ENCODE assay signal across 9 mouse cellular contexts in genomic region chr2:159163985-159164384, GRCm38 (mm10).
DNase-seq lines count a peak whose midpoint lies in the region; ATAC-seq and TF ChIP-seq lines count a peak whose summit lies in the region.
"Had no signal": no experiment of that assay in that cellular context is flagged by ENCODE, and none has a peak within 500 bp of the region (broad histone marks: within the 10 kb centered on the region; RNA-seq: fewer than 3 reads in every experiment).

No protein-coding gene starts in this region.

- H3K4me2 ChIP-seq in forebrain, embryonic 14.5 days (ENCODE audit: low read length) = no peak overlapping the region
- no peak overlapping the region for H3K4me2 ChIP-seq in forebrain, embryonic 13.5 days
- H3K4me2 ChIP-seq in lung, embryonic 16.5 days (ENCODE audit: low read depth, low read length) = no peak overlapping the region
- H3K4me2 ChIP-seq: heart, embryonic 15.5 days had no signal

- TF ChIP-seq CTCF in testis, adult 2 months (IDR thresholded peaks at IDR 0.05; ENCODE audit: control insufficient read depth, insufficient read depth, insufficient replicate concordance, low read depth, low read length) = peak; percentile 91

- TF ChIP-seq POLR2A in testis, adult 2 months (IDR thresholded peaks at IDR 0.05; ENCODE audit: control insufficient read depth, low read depth, low read length) = no peak

- no peak overlapping the region for H3K9ac ChIP-seq in forebrain, embryonic 14.5 days (ENCODE audit: low read length)
- H3K9ac ChIP-seq in forebrain, embryonic 13.5 days = no peak overlapping the region
- no peak overlapping the region for H3K9ac ChIP-seq in lung, embryonic 16.5 days (ENCODE audit: low read length)
- H3K9ac ChIP-seq: heart, embryonic 15.5 days had no signal

- no peaks in the 10 kb centered on the region for H3K4me1 ChIP-seq in forebrain, embryonic 14.5 days (ENCODE audit: control insufficient read depth, insufficient read depth, low read length)
- no peaks in the 10 kb centered on the region for H3K4me1 ChIP-seq in forebrain, embryonic 13.5 days
- no peaks in the 10 kb centered on the region; the same call in 1 of the 2 replicates for H3K4me1 ChIP-seq in embryonic facial prominence, embryonic 10.5 days
- no peaks in the 10 kb centered on the region for H3K4me1 ChIP-seq in lung, embryonic 16.5 days (replicated peaks; ENCODE audit: control insufficient read depth, insufficient read depth, low read length)
- peaks cover 2% of the 10 kb centered on the region; the same call in 1 of the 2 replicates for H3K4me1 ChIP-seq in testis, adult 2 months (ENCODE audit: control insufficient read depth, insufficient read depth, low read length)

- WGBS in forebrain, embryonic 14.5 days = 40% methylated on average over 7 of the region's 7 CpGs
- WGBS in forebrain, embryonic 13.5 days = 44% methylated on average over 7 of the region's 7 CpGs
- 39% methylated on average over 7 of the region's 7 CpGs for WGBS in embryonic facial prominence, embryonic 10.5 days
- WGBS in lung, embryonic 16.5 days = 36% methylated on average over 7 of the region's 7 CpGs

- no peak overlapping the region for H3K4me3 ChIP-seq in forebrain, embryonic 14.5 days (ENCODE audit: low read depth, low read length)
- no peak overlapping the region for H3K4me3 ChIP-seq in forebrain, embryonic 13.5 days
- no peak overlapping the region for H3K4me3 ChIP-seq in embryonic facial prominence, embryonic 10.5 days
- H3K4me3 ChIP-seq in lung, embryonic 16.5 days (ENCODE audit: low read length) = no peak overlapping the region
- no peak overlapping the region for H3K4me3 ChIP-seq in testis, adult 2 months (ENCODE audit: control insufficient read depth, low read depth, low read length)
- H3K4me3 ChIP-seq: heart, embryonic 15.5 days had no signal

- peak; percentile 64 for DNase-seq in forebrain, embryonic 14.5 days (ENCODE audit: low spot score)
- peak; percentile 59 for DNase-seq in urinary bladder, postnatal 14 days (ENCODE audit: low spot score)
- DNase-seq in urinary bladder, postnatal 4 days (ENCODE audit: low spot score in 2 of 2) = no peak
- DNase-seq in embryonic facial prominence, embryonic 10.5 days (ENCODE audit: low spot score) = peak; percentile 64
- peak; percentile 68 to 79 for DNase-seq in kidney, postnatal 25 days

- H3K27ac ChIP-seq in forebrain, embryonic 14.5 days (ENCODE audit: low read depth, low read length) = no peak overlapping the region
- no peak overlapping the region for H3K27ac ChIP-seq in forebrain, embryonic 13.5 days
- no peak overlapping the region for H3K27ac ChIP-seq in embryonic facial prominence, embryonic 10.5 days (replicated peaks)
- no peak overlapping the region for H3K27ac ChIP-seq in lung, embryonic 16.5 days (ENCODE audit: low read length)
- no peak overlapping the region for H3K27ac ChIP-seq in testis, adult 2 months (ENCODE audit: control insufficient read depth, insufficient read depth, low read depth, low read length)
- H3K27ac ChIP-seq: heart, embryonic 15.5 days had no signal

- H3K36me3 ChIP-seq in forebrain, embryonic 14.5 days (ENCODE audit: control insufficient read depth, insufficient read depth, low read length) = no peaks in the 10 kb centered on the region
- H3K36me3 ChIP-seq in forebrain, embryonic 13.5 days (ENCODE audit: poor library complexity, severe bottlenecking) = no peaks in the 10 kb centered on the region
- H3K36me3 ChIP-seq in embryonic facial prominence, embryonic 10.5 days (replicated peaks) = no peaks in the 10 kb centered on the region
- no peaks in the 10 kb centered on the region for H3K36me3 ChIP-seq in lung, embryonic 16.5 days (ENCODE audit: control insufficient read depth, insufficient read depth, low read length)
- H3K36me3 ChIP-seq in testis, adult 2 months (ENCODE audit: control insufficient read depth, insufficient read depth, low read length) = no peaks in the 10 kb centered on the region
- H3K36me3 ChIP-seq: heart, embryonic 15.5 days had no signal

- ATAC-seq in forebrain, embryonic 14.5 days = no peak
- no peak for ATAC-seq in forebrain, embryonic 13.5 days
- ATAC-seq in lung, embryonic 16.5 days (ENCODE audit: low read depth) = 0 out of 2 replicates have a peak, but pooled peaks have one; percentile 27

- no peaks in the 10 kb centered on the region for H3K27me3 ChIP-seq in forebrain, embryonic 14.5 days (replicated peaks; ENCODE audit: control insufficient read depth, insufficient read depth, low read length)
- no peaks in the 10 kb centered on the region for H3K27me3 ChIP-seq in forebrain, embryonic 13.5 days
- no peaks in the 10 kb centered on the region for H3K27me3 ChIP-seq in embryonic facial prominence, embryonic 10.5 days (replicated peaks; ENCODE audit: low read depth, poor library complexity, severe bottlenecking)
- H3K27me3 ChIP-seq in lung, embryonic 16.5 days (ENCODE audit: control insufficient read depth, insufficient read depth, low read depth, low read length) = no peaks in the 10 kb centered on the region
- no peaks in the 10 kb centered on the region for H3K27me3 ChIP-seq in testis, adult 2 months (ENCODE audit: control insufficient read depth, insufficient read depth, low read length)
- H3K27me3 ChIP-seq: heart, embryonic 15.5 days had no signal

- H3K9me3 ChIP-seq in forebrain, embryonic 14.5 days (replicated peaks; ENCODE audit: control insufficient read depth, low read length) = no peaks in the 10 kb centered on the region
- H3K9me3 ChIP-seq in forebrain, embryonic 13.5 days (replicated peaks) = no peaks in the 10 kb centered on the region
- H3K9me3 ChIP-seq in embryonic facial prominence, embryonic 10.5 days = no peaks in the 10 kb centered on the region
- H3K9me3 ChIP-seq in lung, embryonic 16.5 days (ENCODE audit: control insufficient read depth, low read length) = no peaks in the 10 kb centered on the region
- H3K9me3 ChIP-seq: heart, embryonic 15.5 days had no signal

Comparison
In these comparisons a context has a peak if more than half of its experiments do, and no peak if none do; other contexts are left out.
1. DNase-seq: peak in forebrain, embryonic 14.5 days (single experiment), urinary bladder, postnatal 14 days (single experiment), embryonic facial prominence, embryonic 10.5 days (single experiment) and kidney, postnatal 25 days (2 of 2); none in urinary bladder, postnatal 4 days (0 of 2).